Mouse (Mus musculus) hindbrain, embryonic 11.5 days (tissue): Measurements from ENCODE around the gene Lzic. TPM values are rescaled to one million over a fixed set of nuclear protein-coding genes. Genes with fewer than 3 reads are reported as not detected.

Source experiments
- ATAC-seq: fragments of 200-750 bp; cut with Nextera tagmentation; 2 replicates; pipeline ENCODE4 v1.8.0; 2017; ENCODE audit warnings: mild to moderate bottlenecking, moderate TSS enrichment, moderate library complexity; ENCODE audit not compliant: low FRiP score
- DNase-seq: peaks from one replicate; pipeline ENCODE4 v3.0.0-alpha.2; 2015; ENCODE audit warnings: low spot score
- H3K27ac ChIP-seq: fragments of 300-500 bp; sonication (generic); 2 replicates; pipeline ENCODE4 v1.5.1; 2014; ENCODE audit warnings: mild to moderate bottlenecking, low read depth, low read length
- H3K27me3 ChIP-seq: fragments of 300-500 bp; sonication (generic); 2 replicates; pipeline ENCODE4 v1.6.1; 2014; ENCODE audit warnings: mild to moderate bottlenecking, low read length, moderate library complexity, mixed read lengths; ENCODE audit not compliant: control insufficient read depth, insufficient read depth
- H3K36me3 ChIP-seq: fragments of 300-500 bp; sonication (generic); 2 replicates; pipeline ENCODE4 v1.6.1; 2014; ENCODE audit warnings: mild to moderate bottlenecking, low read length, moderate library complexity, mixed read lengths; ENCODE audit not compliant: control insufficient read depth, insufficient read depth
- H3K4me1 ChIP-seq: fragments of 300-500 bp; sonication (generic); replicated peaks from 2 replicates; pipeline ENCODE4 v1.6.1; 2014; ENCODE audit warnings: low read length, mixed read lengths; ENCODE audit not compliant: control insufficient read depth, insufficient read depth
- H3K4me2 ChIP-seq: fragments of 300-500 bp; sonication (generic); replicated peaks from 2 replicates; pipeline ENCODE4 v1.6.1; 2014; ENCODE audit warnings: mild to moderate bottlenecking, low read depth, low read length
- H3K4me3 ChIP-seq: fragments of 300-500 bp; sonication (generic); 2 replicates; pipeline ENCODE4 v1.5.1; 2014; ENCODE audit warnings: low read depth, low read length
- H3K9ac ChIP-seq: fragments of 300-500 bp; sonication (generic); 2 replicates; pipeline ENCODE4 v1.6.1; 2014; ENCODE audit warnings: low read depth, low read length
- H3K9me3 ChIP-seq: fragments of 300-500 bp; sonication (generic); 2 replicates; pipeline ENCODE4 v1.6.1; 2016; ENCODE audit warnings: low read length; ENCODE audit not compliant: control insufficient read depth
- WGBS: fragments of 180-500 bp; shearing (Covaris S2); extraction: QIAGEN DNeasy Blood & Tissue Kit; methylation state at CpG from one replicate; pipeline ENCODE4 v1.1.7; 2014; 5-methylcytosine and 5-hydroxymethylcytosine counted together
- polyA plus RNA-seq: library from polyadenylated mRNA; unstranded; fragments of >200 nt; fragmentation: Nextera tagmentation; extraction: Ambion mirVana; gene quantifications from 2 replicates; pipeline ENCODE4 v1.2.1, GENCODE M21; 2014

Lzic gene
- polyA plus RNA-seq, 1 experiment from 2014 or later = 54.8 TPM

DNA sequence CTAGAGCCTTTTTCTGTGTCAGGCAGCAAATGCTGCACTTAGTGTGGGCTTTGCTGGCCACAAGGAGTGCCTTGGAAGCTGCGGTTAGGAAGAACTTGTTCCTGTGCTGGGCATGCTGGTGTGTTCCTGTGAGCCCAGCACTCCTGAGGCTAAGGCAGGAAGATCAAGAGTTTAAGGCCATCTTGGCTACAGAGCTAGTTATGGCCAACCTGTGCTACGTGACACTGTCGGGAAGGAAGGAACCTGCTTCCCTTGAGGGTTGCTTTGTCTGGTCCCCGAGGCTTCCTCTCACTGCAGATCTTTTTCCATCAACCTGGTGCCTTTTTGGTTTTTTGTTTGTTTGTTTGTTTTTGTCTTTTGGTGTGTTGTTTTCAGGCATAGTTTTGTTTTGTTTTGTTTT is 40.1 kb downstream of the Lzic start:
- ATAC-seq = no peak
- Histone ChIP-seq H3K4me1 (no peaks in the 10 kb centered on the region), H3K9ac (no peak overlapping the region), H3K27ac (no peak overlapping the region), H3K9me3 (no peaks in the 10 kb centered on the region), H3K36me3 (no peaks in the 10 kb centered on the region), H3K4me2 (no peak overlapping the region), H3K27me3 (no peaks in the 10 kb centered on the region), H3K4me3 (no peak overlapping the region)
- no peak for DNase-seq
- 90% methylated on average over 4 of the region's 4 CpGs for WGBS

DNA sequence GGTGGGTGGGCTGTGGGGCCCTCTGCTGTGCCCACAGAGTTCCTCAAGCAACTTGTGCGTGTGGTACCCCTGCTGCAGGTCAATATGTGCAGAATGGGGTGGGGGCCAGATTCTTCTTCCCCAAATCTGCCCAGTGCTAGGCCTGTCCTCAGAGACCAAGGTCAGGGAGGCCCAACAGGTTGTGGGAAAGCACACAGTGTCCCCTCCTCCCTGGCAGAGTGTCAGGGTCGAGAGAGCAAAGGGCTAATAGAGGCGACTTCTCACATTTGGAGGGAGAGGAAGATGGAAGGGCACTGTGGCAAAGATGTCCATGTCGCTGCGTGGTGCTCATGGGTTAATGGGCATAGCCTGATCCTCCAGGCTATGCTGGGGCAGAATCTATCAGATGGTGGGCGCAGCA is 40.8 kb downstream of the Lzic start:
- H3K9ac ChIP-seq = no peak overlapping the region
- no peak overlapping the region for H3K4me3 ChIP-seq
- H3K27me3 ChIP-seq = no peaks in the 10 kb centered on the region
- no peak overlapping the region for H3K27ac ChIP-seq
- H3K4me1 ChIP-seq = no peaks in the 10 kb centered on the region
- H3K36me3 ChIP-seq = no peaks in the 10 kb centered on the region
- no peak overlapping the region for H3K4me2 ChIP-seq
- 87% methylated on average over 6 of the region's 6 CpGs for WGBS
- DNase-seq (no peak), ATAC-seq (no peak)
- H3K9me3 ChIP-seq = no peaks in the 10 kb centered on the region

DNA sequence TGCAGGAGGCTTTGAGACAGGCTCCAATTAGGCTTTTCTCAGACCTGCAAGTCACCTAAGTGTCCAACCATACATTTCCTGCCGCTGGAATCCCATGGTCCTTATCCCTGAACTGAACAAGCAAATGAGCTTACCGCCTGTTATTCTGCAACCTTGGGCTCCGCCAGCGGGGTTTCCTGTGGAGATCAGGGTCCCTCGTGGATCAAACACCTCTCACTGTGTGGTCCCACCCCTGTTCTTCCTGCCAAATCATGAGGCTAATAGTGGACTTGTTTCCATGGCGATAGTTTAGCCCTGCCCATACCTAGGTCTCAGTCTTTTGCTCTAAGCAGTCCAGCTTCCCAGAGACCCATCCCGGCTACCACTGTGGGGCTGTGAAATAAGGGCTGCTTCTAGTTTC is 41.3 kb downstream of the Lzic start:
- no peak overlapping the region for H3K4me3 ChIP-seq
- no peak overlapping the region for H3K27ac ChIP-seq
- no peaks in the 10 kb centered on the region for H3K9me3 ChIP-seq
- no peaks in the 10 kb centered on the region for H3K4me1 ChIP-seq
- DNase-seq = no peak
- 55% methylated on average over 7 of the region's 7 CpGs for WGBS
- H3K9ac ChIP-seq = no peak overlapping the region
- no peaks in the 10 kb centered on the region for H3K27me3 ChIP-seq
- ATAC-seq = no peak
- H3K4me2 ChIP-seq = no peak overlapping the region
- no peaks in the 10 kb centered on the region for H3K36me3 ChIP-seq

DNA sequence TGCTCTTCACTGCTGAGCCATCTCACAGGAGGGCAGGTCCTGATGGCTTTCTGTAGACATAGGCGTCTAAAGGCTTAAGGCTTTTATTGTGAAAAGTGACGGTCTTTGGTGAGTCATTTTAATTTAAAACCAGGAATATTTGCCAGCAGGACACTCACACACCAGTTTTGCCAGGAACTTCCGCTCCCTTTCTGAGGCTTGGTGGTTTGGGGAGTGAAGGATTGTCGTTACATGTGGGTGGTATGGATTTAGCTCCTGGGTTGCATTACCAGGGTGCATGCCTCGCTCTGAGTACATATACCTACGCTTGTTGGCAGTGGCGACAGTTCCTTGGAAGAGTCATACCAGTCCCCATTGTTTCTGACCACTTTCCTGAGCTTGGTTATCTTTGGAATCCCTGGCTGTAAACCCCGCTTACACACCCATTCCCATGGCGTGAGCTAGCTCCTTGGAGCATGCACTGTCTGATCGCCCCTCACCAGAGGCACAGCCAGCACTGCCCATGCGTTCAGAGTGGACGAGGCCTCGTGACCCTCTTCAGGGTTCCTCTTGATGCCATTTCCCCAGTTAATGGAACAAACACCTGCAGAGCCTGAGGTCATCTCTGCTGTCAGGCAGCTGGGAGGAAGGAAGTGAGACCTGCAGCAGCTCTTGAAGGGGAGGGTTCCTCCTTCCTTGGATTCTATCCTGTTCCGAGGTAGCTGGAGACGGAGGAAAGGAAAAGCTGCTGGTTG is 42.8 kb downstream of the Lzic start:
- Histone ChIP-seq H3K4me2 (no peak overlapping the region), H3K9ac (no peak overlapping the region), H3K4me3 (no peak overlapping the region), H3K4me1 (no peaks in the 10 kb centered on the region), H3K36me3 (no peaks in the 10 kb centered on the region), H3K9me3 (no peaks in the 10 kb centered on the region), H3K27ac (no peak overlapping the region), H3K27me3 (no peaks in the 10 kb centered on the region)
- ATAC-seq = no peak
- DNase-seq = no peak
- 84% methylated on average over 15 of the region's 15 CpGs for WGBS

DNA sequence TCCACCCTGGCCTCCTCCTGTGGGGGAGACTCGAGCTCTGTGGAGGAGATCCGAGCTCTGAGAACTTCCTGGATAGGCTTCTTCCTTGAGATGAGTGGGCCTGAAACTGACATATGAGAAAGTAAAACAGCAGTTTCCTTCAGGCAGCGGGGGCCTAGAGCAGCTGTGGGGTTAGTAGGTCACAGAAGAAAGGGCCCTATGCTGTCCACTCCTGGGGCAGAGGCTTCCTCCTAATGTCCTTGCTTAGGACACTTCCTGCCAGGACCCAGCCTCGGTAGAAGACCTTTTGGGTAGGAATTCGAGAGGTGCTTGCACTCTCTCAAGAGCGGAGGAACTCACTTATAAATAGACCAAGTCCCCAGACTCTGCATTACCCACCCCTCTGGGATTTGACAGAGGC is 44.7 kb downstream of the Lzic start:
- H3K36me3 ChIP-seq = no peaks in the 10 kb centered on the region
- no peak overlapping the region for H3K27ac ChIP-seq
- 55% methylated on average over 6 of the region's 6 CpGs for WGBS
- ATAC-seq (no peak), DNase-seq (no peak)
- no peak overlapping the region for H3K4me3 ChIP-seq
- no peak overlapping the region for H3K4me2 ChIP-seq
- H3K9me3 ChIP-seq = no peaks in the 10 kb centered on the region
- no peaks in the 10 kb centered on the region for H3K4me1 ChIP-seq
- H3K9ac ChIP-seq = no peak overlapping the region
- H3K27me3 ChIP-seq = no peaks in the 10 kb centered on the region

DNA sequence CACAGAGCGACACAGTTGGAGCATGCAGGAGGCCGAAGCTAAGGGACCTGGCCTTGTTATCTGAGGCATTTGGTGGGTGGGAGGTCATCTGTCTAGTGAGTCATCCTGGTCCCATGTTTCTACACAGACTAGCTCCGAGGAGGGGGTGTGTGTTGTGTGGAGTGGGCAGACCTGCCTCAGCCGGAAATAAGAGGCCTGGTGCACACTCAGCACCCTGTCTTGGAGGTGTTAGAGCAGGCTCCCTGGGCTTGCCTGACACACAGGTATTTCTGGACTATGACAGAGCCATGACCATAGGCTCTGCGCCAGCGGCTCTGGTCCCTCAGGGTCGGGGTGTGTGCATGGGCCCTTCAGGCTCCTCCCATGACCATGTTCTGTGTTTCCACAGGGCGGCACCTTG is 54.4 kb downstream of the Lzic start:
- no peaks in the 10 kb centered on the region for H3K4me1 ChIP-seq
- ATAC-seq (no peak), DNase-seq (no peak)
- WGBS = 89% methylated on average over 8 of the region's 8 CpGs
- H3K4me3 ChIP-seq = no peak overlapping the region
- no peak overlapping the region for H3K4me2 ChIP-seq
- H3K27me3 ChIP-seq = no peaks in the 10 kb centered on the region
- no peaks in the 10 kb centered on the region for H3K36me3 ChIP-seq
- H3K27ac ChIP-seq = no peak overlapping the region
- no peak overlapping the region for H3K9ac ChIP-seq
- H3K9me3 ChIP-seq = no peaks in the 10 kb centered on the region

DNA sequence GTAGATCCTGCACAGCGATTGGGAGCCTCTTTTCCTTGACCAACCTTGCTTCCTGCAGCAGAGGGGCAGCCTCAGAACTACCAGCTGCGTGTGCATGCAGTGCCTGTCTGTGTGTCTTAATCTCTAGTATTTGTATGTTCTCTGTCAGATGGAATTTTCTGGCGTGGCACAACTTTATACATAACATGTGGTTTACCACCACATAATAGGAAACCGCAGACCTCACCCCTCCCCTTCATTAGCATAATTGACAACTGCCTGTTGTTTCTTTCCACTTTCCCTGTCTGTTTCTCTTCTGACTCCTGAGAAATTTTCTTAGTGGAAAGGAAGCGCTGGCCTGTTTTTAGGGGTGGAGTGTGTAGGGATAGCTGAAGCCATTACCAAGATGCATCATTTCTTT is 56.9 kb downstream of the Lzic start:
- H3K27ac ChIP-seq = no peak overlapping the region
- H3K4me1 ChIP-seq = no peaks in the 10 kb centered on the region
- no peaks in the 10 kb centered on the region for H3K27me3 ChIP-seq
- H3K9me3 ChIP-seq = no peaks in the 10 kb centered on the region
- H3K36me3 ChIP-seq = no peaks in the 10 kb centered on the region
- ATAC-seq (no peak), DNase-seq (no peak)
- H3K4me3 ChIP-seq = no peak overlapping the region
- H3K9ac ChIP-seq = no peak overlapping the region
- 70% methylated on average over 5 of the region's 5 CpGs for WGBS
- H3K4me2 ChIP-seq = no peak overlapping the region

DNA sequence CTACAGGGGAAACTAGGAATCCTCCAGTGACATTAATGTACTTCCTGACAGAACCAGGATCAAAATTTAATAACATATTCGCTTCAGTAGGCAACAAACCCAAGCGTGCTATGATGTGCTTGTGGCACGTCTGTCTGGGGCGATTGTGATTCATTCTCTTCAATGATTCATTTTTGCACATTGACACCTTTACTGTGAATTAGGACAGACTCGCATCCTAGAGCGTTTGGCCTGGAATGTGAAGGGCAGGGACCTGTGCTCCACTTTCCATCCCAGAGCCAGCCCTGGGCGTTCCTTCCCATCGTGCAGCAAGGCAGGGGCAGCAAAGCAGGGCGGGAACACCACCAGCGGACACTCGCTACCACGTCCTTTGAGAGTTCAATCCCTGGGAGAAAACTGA is 57.4 kb downstream of the Lzic start:
- Histone ChIP-seq H3K4me2 (no peak overlapping the region), H3K9me3 (no peaks in the 10 kb centered on the region), H3K9ac (no peak overlapping the region), H3K4me1 (no peaks in the 10 kb centered on the region), H3K36me3 (no peaks in the 10 kb centered on the region), H3K4me3 (no peak overlapping the region), H3K27ac (no peak overlapping the region), H3K27me3 (no peaks in the 10 kb centered on the region)
- 83% methylated on average over 12 of the region's 12 CpGs for WGBS
- ATAC-seq (no peak), DNase-seq (no peak)

DNA sequence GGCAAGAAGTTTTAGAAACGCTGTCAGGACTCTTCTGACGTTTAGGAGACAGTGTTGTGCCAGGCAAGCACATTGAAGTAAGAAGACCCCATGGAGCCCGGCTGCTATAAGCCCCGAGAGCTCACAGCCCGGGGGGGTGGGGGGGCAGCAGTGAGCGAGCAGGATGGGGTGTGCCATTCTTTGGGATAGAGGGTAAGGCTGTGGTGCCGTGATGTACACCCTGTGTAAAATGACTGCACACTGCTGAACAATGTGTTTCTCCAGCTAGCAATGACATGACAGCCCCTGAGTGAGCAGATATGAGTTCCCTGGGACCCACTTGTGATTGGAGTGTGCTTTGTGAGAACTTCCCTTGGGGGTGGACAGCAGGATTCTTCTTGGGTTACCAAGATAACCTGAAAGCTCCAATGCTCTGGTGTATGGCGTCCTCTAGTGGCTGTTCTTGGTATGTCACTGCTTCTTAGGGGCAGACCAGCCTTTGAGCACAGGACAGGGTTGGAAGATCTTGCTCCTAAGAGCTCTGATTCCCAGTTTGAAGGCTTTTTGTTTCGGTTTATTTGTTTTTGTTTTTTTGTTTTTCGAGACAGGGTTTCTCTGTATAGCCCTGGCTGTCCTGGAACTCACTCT is 58.0 kb downstream of the Lzic start:
- WGBS = 52% methylated on average over 10 of the region's 10 CpGs
- Histone ChIP-seq H3K4me3 (no peak overlapping the region), H3K4me1 (no peaks in the 10 kb centered on the region), H3K9ac (no peak overlapping the region), H3K4me2 (no peak overlapping the region), H3K27me3 (no peaks in the 10 kb centered on the region), H3K27ac (no peak overlapping the region), H3K9me3 (no peaks in the 10 kb centered on the region), H3K36me3 (no peaks in the 10 kb centered on the region)
- peak; percentile 92 for DNase-seq
- peak; percentile 56; the same call in 1 of the 2 replicates for ATAC-seq
